Mouse (Mus musculus): ENCODE results near the gene Enox1.

DNA sequence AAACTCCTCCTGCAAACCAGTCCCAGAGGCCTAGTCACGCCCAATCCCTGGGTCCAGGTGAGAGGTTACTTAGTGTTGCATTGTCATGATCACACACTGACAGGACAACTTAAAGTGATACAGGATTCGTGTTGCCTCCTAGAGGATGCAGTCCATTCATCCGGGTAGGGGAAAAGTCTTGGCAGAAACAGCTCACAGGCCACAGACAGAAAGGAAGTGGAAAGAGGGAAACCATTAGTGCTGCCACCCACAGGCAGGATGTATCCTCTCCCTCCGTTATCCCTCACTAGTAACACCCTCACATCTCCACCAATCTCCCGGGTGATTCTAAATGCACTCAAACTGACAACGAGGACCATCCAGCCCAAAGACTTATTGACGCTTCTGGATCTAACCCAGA, 385.4 kb downstream of the Enox1 start:
- TF ChIP-seq POLR2A (IDR thresholded peaks at IDR 0.05; ENCODE audit: low read depth, low read length) (no peak), CTCF (IDR thresholded peaks at IDR 0.05; ENCODE audit: extremely low read depth, insufficient read length, insufficient replicate concordance, low read depth, low read length) (no peak)
